Mouse (Mus musculus) embryonic facial prominence, embryonic 12.5 days (tissue): ENCODE results near the gene Elk1. TPM values are rescaled to one million over a fixed set of nuclear protein-coding genes. Genes with fewer than 3 reads are reported as not detected.

ENCODE experiments used
- ATAC-seq: fragments of 200-750 bp; cut with Nextera tagmentation; 2 replicates; pipeline ENCODE4 v1.8.0; 2017; ENCODE audit not compliant: insufficient number of reproducible peaks, insufficient read depth, low FRiP score, low TSS enrichment
- H3K27ac ChIP-seq: fragments of 300-500 bp; sonication (generic); 2 replicates; pipeline ENCODE4 v1.5.1; 2016; ENCODE audit warnings: mild to moderate bottlenecking
- H3K27me3 ChIP-seq: fragments of 300-500 bp; sonication (generic); 2 replicates; pipeline ENCODE4 v1.6.1; 2016; ENCODE audit warnings: mild to moderate bottlenecking, moderate library complexity
- H3K36me3 ChIP-seq: fragments of 300-500 bp; sonication (generic); 2 replicates; pipeline ENCODE4 v1.6.1; 2016; ENCODE audit warnings: mild to moderate bottlenecking
- H3K4me1 ChIP-seq: fragments of 300-500 bp; sonication (generic); 2 replicates; pipeline ENCODE4 v1.6.1; 2016
- H3K4me2 ChIP-seq: fragments of 300-500 bp; sonication (generic); replicated peaks from 2 replicates; pipeline ENCODE4 v1.6.1; 2016; ENCODE audit warnings: mild to moderate bottlenecking, moderate library complexity
- H3K4me3 ChIP-seq: fragments of 300-500 bp; sonication (generic); 2 replicates; pipeline ENCODE4 v1.5.1; 2016; ENCODE audit warnings: mild to moderate bottlenecking
- H3K9ac ChIP-seq: fragments of 300-500 bp; sonication (generic); 2 replicates; pipeline ENCODE4 v1.6.1; 2016; ENCODE audit warnings: mild to moderate bottlenecking, moderate library complexity
- H3K9me3 ChIP-seq: fragments of 300-500 bp; sonication (generic); 2 replicates; pipeline ENCODE4 v1.6.1; 2016; ENCODE audit warnings: mild to moderate bottlenecking, moderate library complexity
- WGBS: fragments of 180-500 bp; shearing (Covaris S2); methylation state at CpG from one replicate; pipeline ENCODE4 v1.1.7; 2016; 5-methylcytosine and 5-hydroxymethylcytosine counted together
- polyA plus RNA-seq: library from polyadenylated mRNA; unstranded; fragments of >200 nt; fragmentation: Nextera tagmentation; extraction: Ambion mirVana; gene quantifications from 2 replicates; pipeline ENCODE4 v1.2.1, GENCODE M21; 2016

Elk1 gene
- polyA plus RNA-seq: 18.0 and 18.8 TPM in 2 replicates

- Histone ChIP-seq H3K9me3 (no peaks in the 10 kb centered on the region), H3K36me3 (no peaks in the 10 kb centered on the region), H3K4me3 (peak within 1 kb of the TSS; percentile 56), H3K9ac (peak within 1 kb of the TSS; percentile 65), H3K27ac (0 out of 2 replicates have a peak within 1 kb of the TSS, but pooled peaks have one; percentile 17), H3K27me3 (no peaks in the 10 kb centered on the region), H3K4me1 (no peaks in the 10 kb centered on the region), H3K4me2 (peak within 1 kb of the TSS; percentile 48)
- 15% methylated on average over 30 of the region's 30 CpGs for WGBS
- peak; percentile 98 for ATAC-seq
These were observed at the start of gene Elk1 for GRCm38 (mm10) chrX:20950191-20950880. Gene Elk1 (minus strand): TSS chrX:20950608.

GRCm38 (mm10) chrX:20980901-20981300 lies 30.5 kb upstream of the Elk1 start:
- no peaks in the 10 kb centered on the region for H3K36me3 ChIP-seq
- H3K9me3 ChIP-seq: no peaks in the 10 kb centered on the region
- no peak for ATAC-seq
- 67% methylated on average over 1 of the region's 1 CpGs for WGBS
- no peak overlapping the region for H3K9ac ChIP-seq
- no peak overlapping the region for H3K4me3 ChIP-seq
- H3K27ac ChIP-seq: no peak overlapping the region
- H3K27me3 ChIP-seq: no peaks in the 10 kb centered on the region
- no peak overlapping the region for H3K4me2 ChIP-seq
- no peaks in the 10 kb centered on the region for H3K4me1 ChIP-seq

- Histone ChIP-seq H3K27me3 (no peaks in the 10 kb centered on the region), H3K9ac (peak within 1 kb of the TSS; percentile 36; the same call in 1 of the 2 replicates), H3K9me3 (no peaks in the 10 kb centered on the region), H3K27ac (0 out of 2 replicates have a peak within 1 kb of the TSS, but pooled peaks have one; percentile 54), H3K4me1 (no peaks in the 10 kb centered on the region), H3K36me3 (no peaks in the 10 kb centered on the region), H3K4me3 (peak within 1 kb of the TSS; percentile 52), H3K4me2 (peak within 1 kb of the TSS; percentile 44)
- 20% methylated on average over 57 of the region's 57 CpGs for WGBS
- ATAC-seq: peak; percentile 97
These were observed 11.3 kb upstream of the Elk1 start, which contains the start of gene Uxt for GRCm38 (mm10) chrX:20961477-20962378. Gene Uxt (minus strand): TSS chrX:20962017.

GRCm38 (mm10) chrX:20946055-20946454 lies 4.4 kb downstream of the Elk1 start:
- no peak for ATAC-seq
- Histone ChIP-seq H3K9ac (no peak overlapping the region), H3K4me3 (no peak overlapping the region), H3K27ac (no peak overlapping the region), H3K36me3 (0 out of 2 replicates have a peak, but pooled peaks cover 7% of the 10 kb centered on the region), H3K4me2 (no peak overlapping the region), H3K4me1 (no peaks in the 10 kb centered on the region), H3K27me3 (no peaks in the 10 kb centered on the region), H3K9me3 (no peaks in the 10 kb centered on the region)
- WGBS: 12% methylated on average over 4 of the region's 4 CpGs

- no peak for ATAC-seq
- 93% methylated on average over 1 of the region's 1 CpGs for WGBS
- Histone ChIP-seq H3K36me3 (peaks cover 18% of the 10 kb centered on the region; the same call in 1 of the 2 replicates), H3K4me2 (no peak overlapping the region), H3K27ac (no peak overlapping the region), H3K9me3 (no peaks in the 10 kb centered on the region), H3K9ac (no peak overlapping the region), H3K4me3 (no peak overlapping the region), H3K4me1 (no peaks in the 10 kb centered on the region), H3K27me3 (no peaks in the 10 kb centered on the region)
These were observed 18.4 kb downstream of the Elk1 start for GRCm38 (mm10) chrX:20931963-20932362.

GRCm38 (mm10) chrX:20931364-20931763 lies 19.0 kb downstream of the Elk1 start, which contains the start of gene Cfp:
Gene Cfp (minus strand): TSS chrX:20931555.
- WGBS: 76% methylated on average over 1 of the region's 1 CpGs
- H3K9me3 ChIP-seq: no peaks in the 10 kb centered on the region
- H3K27ac ChIP-seq: no peak within 1 kb of the TSS
- 0 out of 2 replicates have a peak, but pooled peaks cover 14% of the 10 kb centered on the region for H3K36me3 ChIP-seq
- ATAC-seq: no peak
- H3K4me2 ChIP-seq: no peak within 1 kb of the TSS
- no peaks in the 10 kb centered on the region for H3K27me3 ChIP-seq
- H3K9ac ChIP-seq: no peak within 1 kb of the TSS
- H3K4me1 ChIP-seq: no peaks in the 10 kb centered on the region
- no peak within 1 kb of the TSS for H3K4me3 ChIP-seq

GRCm38 (mm10) chrX:20929859-20930258 lies 20.5 kb downstream of the Elk1 start:
- no peak overlapping the region for H3K4me3 ChIP-seq
- H3K4me2 ChIP-seq: no peak overlapping the region
- no peak overlapping the region for H3K9ac ChIP-seq
- H3K27ac ChIP-seq: no peak overlapping the region
- 0 out of 2 replicates have a peak, but pooled peaks cover 11% of the 10 kb centered on the region for H3K36me3 ChIP-seq
- H3K27me3 ChIP-seq: no peaks in the 10 kb centered on the region
- WGBS: 85% methylated on average over 1 of the region's 1 CpGs
- no peaks in the 10 kb centered on the region for H3K9me3 ChIP-seq
- no peaks in the 10 kb centered on the region for H3K4me1 ChIP-seq
- no peak for ATAC-seq

GRCm38 (mm10) chrX:20924976-20925375 lies 25.4 kb downstream of the Elk1 start:
- ATAC-seq: no peak
- no peak overlapping the region for H3K4me2 ChIP-seq

GRCm38 (mm10) chrX:20923506-20923905 lies 26.9 kb downstream of the Elk1 start:
- Histone ChIP-seq H3K4me3 (no peak overlapping the region), H3K4me1 (no peaks in the 10 kb centered on the region), H3K4me2 (no peak overlapping the region), H3K36me3 (0 out of 2 replicates have a peak, but pooled peaks cover 11% of the 10 kb centered on the region), H3K27ac (no peak overlapping the region), H3K9me3 (no peaks in the 10 kb centered on the region), H3K27me3 (no peaks in the 10 kb centered on the region), H3K9ac (no peak overlapping the region)
- 88% methylated on average over 1 of the region's 1 CpGs for WGBS
- no peak for ATAC-seq

More at GRCm38 (mm10) chrX:20924976-20925375, 25.4 kb downstream of the Elk1 start:
- Histone ChIP-seq H3K36me3 (0 out of 2 replicates have a peak, but pooled peaks cover 11% of the 10 kb centered on the region), H3K27ac (no peak overlapping the region), H3K4me3 (no peak overlapping the region), H3K9ac (no peak overlapping the region), H3K27me3 (no peaks in the 10 kb centered on the region), H3K4me1 (no peaks in the 10 kb centered on the region), H3K9me3 (no peaks in the 10 kb centered on the region)

GRCm38 (mm10) chrX:20921366-20921765 lies 29.0 kb downstream of the Elk1 start:
- H3K27ac ChIP-seq: no peak overlapping the region
- no peak overlapping the region for H3K9ac ChIP-seq
- peak overlapping the region; percentile 38; the same call in 1 of the 2 replicates for H3K4me3 ChIP-seq
- ATAC-seq: no peak
- H3K27me3 ChIP-seq: no peaks in the 10 kb centered on the region
- 47% methylated on average over 5 of the region's 5 CpGs for WGBS
- peak overlapping the region; percentile 58 for H3K4me2 ChIP-seq
- H3K9me3 ChIP-seq: no peaks in the 10 kb centered on the region
- H3K4me1 ChIP-seq: no peaks in the 10 kb centered on the region
- H3K36me3 ChIP-seq: no peaks in the 10 kb centered on the region

GRCm38 (mm10) chrX:20920844-20921364 lies 29.5 kb downstream of the Elk1 start, which contains the start of gene Syn1:
Gene Syn1 (minus strand): TSS chrX:20921004.
- Histone ChIP-seq H3K4me1 (no peaks in the 10 kb centered on the region), H3K4me2 (peak within 1 kb of the TSS; percentile 58), H3K9ac (peak within 1 kb of the TSS; percentile 33), H3K27ac (no peak within 1 kb of the TSS), H3K36me3 (no peaks in the 10 kb centered on the region), H3K4me3 (peak within 1 kb of the TSS; percentile 38), H3K27me3 (no peaks in the 10 kb centered on the region), H3K9me3 (no peaks in the 10 kb centered on the region)
- 19% methylated on average over 40 of the region's 44 CpGs for WGBS
- peak; percentile 95 for ATAC-seq
